Mouse (Mus musculus) lung, adult 2 months (tissue): ENCODE measurements around the gene Nkd2. TPM values are rescaled to one million over a fixed set of nuclear protein-coding genes. Genes with fewer than 3 reads are reported as not detected.

Source experiments
- DNase-seq: peaks from one replicate; pipeline ENCODE4 v3.0.0; 2022
- H3K4me1 ChIP-seq: fragments of 200-500 bp; 2 replicates; pipeline ENCODE4 v1.6.1; 2011; ENCODE audit warnings: low read length; ENCODE audit not compliant: control insufficient read depth, insufficient read depth
- H3K4me3 ChIP-seq: fragments of 200-500 bp; replicated peaks from 2 replicates; pipeline ENCODE3; 2011; ENCODE audit warnings: low read depth, mild to moderate bottlenecking, control low read depth, low read length; ENCODE audit errors: extremely low read depth
- CTCF ChIP-seq: fragments of 200-500 bp; IDR thresholded peaks from 2 replicates; pipeline ENCODE4 v1.5.1; 2011; ENCODE audit warnings: mild to moderate bottlenecking, low read length, control low read depth; ENCODE audit not compliant: insufficient read depth
- POLR2A ChIP-seq: fragments of 200-500 bp; IDR thresholded peaks from 2 replicates; pipeline ENCODE4 v1.6.1; 2011; ENCODE audit warnings: low read depth, mild to moderate bottlenecking, control low read depth, low read length, borderline replicate concordance; ENCODE audit errors: extremely low read depth
- WGBS: fragments of 180-500 bp; shearing (Covaris S2); methylation state at CpG from one replicate; pipeline ENCODE4 v1.1.7; 2018; 5-methylcytosine and 5-hydroxymethylcytosine counted together
- polyA plus RNA-seq: library from polyadenylated mRNA; depleted of rRNA; stranded (reverse); fragments of >200 nt; gene quantifications from 2 replicates; pipeline ENCODE4 v1.2.3, GENCODE M21; 2012; rRNA removed

The Nkd2 gene
- polyA plus RNA-seq, 1 experiment: 12.1 TPM

DNA sequence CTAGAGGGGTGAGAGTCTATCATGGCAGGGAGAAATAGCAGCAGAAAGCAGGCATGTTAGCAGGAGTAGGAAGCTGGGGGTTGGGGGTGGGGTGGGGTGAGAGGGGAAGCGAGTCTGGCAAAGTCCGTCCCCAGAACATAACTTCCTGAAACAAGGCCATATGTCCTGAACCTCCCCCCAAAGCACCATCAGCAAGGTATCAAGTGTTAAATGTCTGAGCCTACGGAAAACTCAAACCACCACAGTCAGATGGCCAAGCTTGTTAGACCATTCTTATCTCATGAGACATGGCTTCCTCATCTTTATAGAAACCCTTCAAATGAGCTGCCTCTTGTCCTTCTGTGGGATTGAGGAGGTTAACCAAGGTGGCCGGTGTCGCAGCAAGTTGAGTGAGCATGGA lies 54.3 kb downstream of the Nkd2 start:
- no peak for TF ChIP-seq POLR2A
- TF ChIP-seq CTCF: no peak
- 89% methylated on average over 5 of the region's 5 CpGs for WGBS
- Histone ChIP-seq H3K4me3 (no peak overlapping the region), H3K4me1 (no peaks in the 10 kb centered on the region)
- no peak for DNase-seq

DNA sequence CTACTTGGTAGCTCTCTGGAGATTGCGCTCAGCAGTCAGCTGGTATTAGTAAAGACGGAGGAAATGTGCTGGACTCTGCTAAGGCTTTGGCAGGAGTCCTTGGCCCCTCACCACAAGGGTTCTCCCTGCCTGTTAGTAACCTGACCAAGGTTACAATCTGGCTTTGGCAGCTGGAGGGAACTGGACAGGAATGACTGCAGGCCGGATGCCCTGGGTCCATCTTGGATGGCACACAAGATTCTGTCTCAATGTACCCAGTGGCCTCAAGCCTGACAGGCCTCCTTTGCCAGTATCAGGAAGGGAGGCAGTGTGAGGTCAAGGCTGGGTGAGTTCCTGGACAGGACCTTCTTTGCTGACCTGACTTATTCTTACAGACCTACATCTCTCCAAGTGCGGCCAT lies 55.3 kb downstream of the Nkd2 start:
- no peak for DNase-seq
- no peak for TF ChIP-seq POLR2A
- no peak for TF ChIP-seq CTCF
- H3K4me3 ChIP-seq: no peak overlapping the region
- no peaks in the 10 kb centered on the region for H3K4me1 ChIP-seq
- 90% methylated on average over 4 of the region's 4 CpGs for WGBS

DNA sequence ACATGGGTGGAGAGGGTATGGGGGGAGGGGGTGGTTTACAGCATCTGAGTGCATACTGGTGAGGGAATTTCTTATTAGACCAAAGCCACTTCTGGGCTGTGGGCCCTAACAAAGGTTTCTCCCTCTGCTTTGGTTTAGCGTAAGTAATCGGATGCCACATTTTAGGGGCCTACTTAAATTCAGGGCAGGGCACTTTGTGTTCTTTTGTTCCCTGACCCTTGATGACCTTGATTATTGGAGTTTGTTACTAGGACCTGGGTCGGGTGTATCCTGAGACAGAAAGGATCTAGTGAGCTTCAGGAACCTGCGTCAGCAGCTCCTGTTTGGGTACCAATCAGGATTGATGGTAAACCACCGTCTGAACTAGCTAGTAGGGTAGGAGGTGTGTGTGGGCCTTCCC lies 64.9 kb downstream of the Nkd2 start:
- TF ChIP-seq CTCF: no peak
- TF ChIP-seq POLR2A: no peak
- no peak overlapping the region for H3K4me3 ChIP-seq
- no peaks in the 10 kb centered on the region for H3K4me1 ChIP-seq
- DNase-seq: no peak
- 68% methylated on average over 5 of the region's 5 CpGs for WGBS

GRCm38 (mm10) chr13:73777578-73777977 lies 69.9 kb downstream of the Nkd2 start:
- Histone ChIP-seq H3K4me1 (peaks cover 15% of the 10 kb centered on the region), H3K4me3 (no peak overlapping the region)
- DNase-seq: peak; percentile 37
- no peak for TF ChIP-seq CTCF
- TF ChIP-seq POLR2A: no peak
- WGBS: 73% methylated on average over 3 of the region's 3 CpGs

DNA sequence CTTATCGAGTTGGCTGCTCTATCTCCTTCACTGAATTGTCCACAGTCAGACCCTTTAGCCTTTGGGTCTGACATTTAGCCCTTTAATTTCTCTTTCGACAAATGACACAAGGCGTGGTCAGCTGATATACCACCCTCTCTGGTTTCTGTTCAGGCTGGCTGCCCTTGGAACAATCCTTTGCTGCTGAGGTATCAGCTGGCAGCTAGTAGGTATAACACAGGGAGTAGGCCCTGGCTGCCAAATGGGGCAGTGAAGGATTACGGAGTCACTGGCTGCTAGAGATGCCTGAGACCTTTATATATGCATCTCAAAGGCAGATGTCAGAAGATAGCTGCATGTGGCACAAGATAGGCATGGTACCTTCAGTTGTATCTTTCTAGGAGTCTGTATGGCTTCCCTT lies 71.6 kb downstream of the Nkd2 start:
- 68% methylated on average over 4 of the region's 4 CpGs for WGBS
- no peak for DNase-seq
- Histone ChIP-seq H3K4me3 (no peak overlapping the region), H3K4me1 (peaks cover 23% of the 10 kb centered on the region)
- TF ChIP-seq POLR2A (no peak), CTCF (no peak)

DNA sequence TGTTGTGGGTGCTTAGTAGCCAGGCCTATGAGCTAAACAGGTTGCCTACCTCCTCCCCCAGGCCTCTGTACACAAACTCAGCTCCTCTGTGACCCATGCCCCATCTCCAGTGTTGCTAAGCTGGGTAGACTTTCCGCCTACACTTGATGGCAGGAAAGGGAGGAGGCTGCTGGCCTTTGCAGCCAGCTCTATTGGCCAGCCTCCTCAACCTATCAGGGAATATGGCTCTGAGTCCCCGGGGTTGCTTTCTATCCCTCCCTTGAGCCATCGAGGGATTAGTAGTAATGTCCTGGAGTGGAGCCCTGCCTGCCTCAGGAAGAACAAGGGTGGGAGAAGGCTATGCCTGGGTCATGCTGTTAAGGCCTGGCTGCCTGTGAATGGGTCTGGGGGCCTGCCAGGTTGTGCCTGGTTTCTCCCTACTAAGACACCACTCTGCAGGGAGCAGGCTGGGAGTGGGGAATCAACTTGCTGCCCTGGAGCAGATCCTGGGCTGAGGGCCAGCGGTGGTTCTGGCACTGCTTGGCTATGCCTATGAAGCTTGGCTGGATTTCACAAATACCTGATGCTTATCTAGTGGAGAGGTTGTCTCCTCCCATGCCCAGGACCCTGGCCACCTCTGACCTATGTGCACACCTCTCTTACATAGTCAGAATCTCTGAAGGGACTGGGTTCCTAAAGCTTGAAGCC lies 73.8 kb downstream of the Nkd2 start:
- DNase-seq: peak; percentile 37
- no peak for TF ChIP-seq POLR2A
- no peak for TF ChIP-seq CTCF
- 29% methylated on average over 4 of the region's 4 CpGs for WGBS
- Histone ChIP-seq H3K4me3 (no peak overlapping the region), H3K4me1 (peaks cover 27% of the 10 kb centered on the region)

DNA sequence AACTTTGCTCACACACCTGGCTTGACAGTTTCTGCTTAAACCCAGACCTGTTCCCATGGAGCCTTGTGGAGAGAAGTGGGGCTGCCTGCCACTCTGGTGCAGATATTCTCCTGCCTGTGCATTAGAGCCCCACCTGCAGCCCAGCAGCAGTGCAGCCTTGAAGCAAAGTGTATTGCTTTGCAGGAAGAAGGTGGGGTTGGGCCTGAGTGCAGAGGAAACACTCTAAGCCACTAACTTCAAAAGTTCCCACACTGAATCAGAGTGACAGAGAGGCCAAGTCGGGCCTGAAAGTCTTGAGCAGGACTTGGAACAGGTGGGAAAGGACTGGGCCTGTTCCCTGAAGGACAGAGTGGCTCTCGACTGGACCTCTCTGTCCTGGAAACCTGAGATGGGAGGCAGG lies 74.8 kb downstream of the Nkd2 start:
- Histone ChIP-seq H3K4me3 (no peak overlapping the region), H3K4me1 (peaks cover 27% of the 10 kb centered on the region)
- DNase-seq: peak; percentile 33
- TF ChIP-seq POLR2A (no peak), CTCF (peak; percentile 25; the same call in 1 of the 2 replicates)
- WGBS: 35% methylated on average over 2 of the region's 2 CpGs

GRCm38 (mm10) chr13:73771131-73771530 lies 76.3 kb downstream of the Nkd2 start:
- H3K4me1 ChIP-seq: peaks cover 25% of the 10 kb centered on the region
- 61% methylated on average over 3 of the region's 3 CpGs for WGBS
- no peak overlapping the region for H3K4me3 ChIP-seq
- no peak for DNase-seq
- TF ChIP-seq CTCF (no peak), POLR2A (no peak)

GRCm38 (mm10) chr13:73769916-73770682 lies 77.3 kb downstream of the Nkd2 start:
- WGBS: 68% methylated on average over 4 of the region's 4 CpGs
- TF ChIP-seq POLR2A (no peak), CTCF (no peak)
- Histone ChIP-seq H3K4me3 (no peak overlapping the region), H3K4me1 (peaks cover 28% of the 10 kb centered on the region)
- no peak for DNase-seq

Other genes starting within 250 kb of the Nkd2 start
- gene Clptm1l, start 243.6 kb downstream of the Nkd2 start, polyA plus RNA-seq: 104 and 115 TPM in 2 replicates
- gene Tert, start 220.7 kb downstream of the Nkd2 start, polyA plus RNA-seq: 1.5 and 2.4 TPM in 2 replicates
- 0.10 TPM in 1 of 2 replicates, not detected in the other for gene Slc6a18, start 169.6 kb downstream of the Nkd2 start, polyA plus RNA-seq
- gene Slc6a19, start 142.8 kb downstream of the Nkd2 start, polyA plus RNA-seq: 0.18 and 8.8 TPM in 2 replicates
- gene Slc12a7, start 114.5 kb downstream of the Nkd2 start, polyA plus RNA-seq: 60.0 and 69.9 TPM in 2 replicates
- 0.26 and 0.34 TPM in 2 replicates for gene Trip13, start 90.2 kb upstream of the Nkd2 start, polyA plus RNA-seq
- gene Brd9, start 90.2 kb upstream of the Nkd2 start, polyA plus RNA-seq: 24.3 and 36.3 TPM in 2 replicates
- gene Zdhhc11, start 116.2 kb upstream of the Nkd2 start, polyA plus RNA-seq: not detected in 2 replicates
- 13.2 and 13.4 TPM in 2 replicates for gene Tppp, start 161.8 kb upstream of the Nkd2 start, polyA plus RNA-seq
- 1.2 and 1.3 TPM in 2 replicates for gene Cep72, start 214.7 kb upstream of the Nkd2 start, polyA plus RNA-seq